Mouse (Mus musculus) heart, adult 2 months (tissue): ENCODE measurements at regions not wholly inside any gene's neighbourhood (a gene's known extent, or its start where the extent isn't known, plus 50 kb on each side); places are given as distances from the start of the nearest gene placed in this dataset.

ENCODE experiments used
- CTCF ChIP-seq: fragments of 200-600 bp; IDR thresholded peaks from 2 replicates; pipeline ENCODE4 v1.8.1; 2022; ENCODE audit warnings: antibody characterized with exemption, mild to moderate bottlenecking, moderate library complexity
- EP300 ChIP-seq: fragments of 200-500 bp; IDR thresholded peaks from 2 replicates; pipeline ENCODE4 v1.6.1; 2011; ENCODE audit warnings: low read depth, low read length, control low read depth; ENCODE audit not compliant: insufficient read depth

- TF ChIP-seq EP300 (no peak), CTCF (no peak)
These were observed 79.9 kb upstream of the Tpm1 start for GRCm38 (mm10) chr9:67129095-67129494.
